8 mouse cellular contexts compared by ENCODE assay signal in genomic region chr2:27425751-27426405, GRCm38 (mm10). TPM values are rescaled to one million over a fixed set of nuclear protein-coding genes. Genes with fewer than 3 reads are reported as not detected.
DNase-seq lines count a peak whose midpoint lies in the region; ATAC-seq lines count a peak whose summit lies in the region.

No protein-coding gene starts in this region.

- peak overlapping the region; percentile 64 for H3K9ac ChIP-seq in embryonic facial prominence, embryonic 15.5 days
- peak overlapping the region; percentile 81 for H3K9ac ChIP-seq in hindbrain, embryonic 15.5 days
- H3K9ac ChIP-seq in liver, embryonic 15.5 days = peak overlapping the region; percentile 61

- H3K4me1 ChIP-seq in embryonic facial prominence, embryonic 15.5 days = peaks cover 52% of the 10 kb centered on the region
- H3K4me1 ChIP-seq in hindbrain, embryonic 15.5 days (replicated peaks) = peaks cover 53% of the 10 kb centered on the region
- peaks cover 47% of the 10 kb centered on the region for H3K4me1 ChIP-seq in liver, embryonic 15.5 days (replicated peaks)

- DNase-seq in adrenal gland, adult 2 months = peak; percentile 67
- DNase-seq in adrenal gland, adult 8-10 months = no peak
- peak; percentile 66 for DNase-seq in A20 (ENCODE audit: low read depth, low spot score)
- peak; percentile 59 for DNase-seq in retina, embryonic 14.5 days (ENCODE audit: low spot score)
- DNase-seq in left cerebral cortex, adult 18-20 months (ENCODE audit: low spot score in 2 of 2) = no peak

- H3K9me3 ChIP-seq in embryonic facial prominence, embryonic 15.5 days (replicated peaks) = no peaks in the 10 kb centered on the region
- H3K9me3 ChIP-seq in hindbrain, embryonic 15.5 days = no peaks in the 10 kb centered on the region
- H3K9me3 ChIP-seq in liver, embryonic 15.5 days (replicated peaks) = no peaks in the 10 kb centered on the region

- peak overlapping the region; percentile 97 for H3K4me2 ChIP-seq in embryonic facial prominence, embryonic 15.5 days (replicated peaks)
- H3K4me2 ChIP-seq in hindbrain, embryonic 15.5 days = peak overlapping the region; percentile 90
- H3K4me2 ChIP-seq in liver, embryonic 15.5 days = peak overlapping the region; percentile 99

- WGBS in embryonic facial prominence, embryonic 15.5 days = under 1% methylated on average over 55 of the region's 60 CpGs
- WGBS in hindbrain, embryonic 15.5 days = under 1% methylated on average over 58 of the region's 60 CpGs
- WGBS in liver, embryonic 15.5 days (ENCODE audit: insufficient replicate concordance) = under 1% methylated on average over 60 of the region's 60 CpGs

- H3K27me3 ChIP-seq in embryonic facial prominence, embryonic 15.5 days = no peaks in the 10 kb centered on the region
- no peaks in the 10 kb centered on the region for H3K27me3 ChIP-seq in hindbrain, embryonic 15.5 days
- peaks cover 52% of the 10 kb centered on the region for H3K27me3 ChIP-seq in liver, embryonic 15.5 days

- H3K36me3 ChIP-seq in embryonic facial prominence, embryonic 15.5 days = no peaks in the 10 kb centered on the region
- no peaks in the 10 kb centered on the region for H3K36me3 ChIP-seq in hindbrain, embryonic 15.5 days
- no peaks in the 10 kb centered on the region for H3K36me3 ChIP-seq in liver, embryonic 15.5 days (replicated peaks)

- ATAC-seq in embryonic facial prominence, embryonic 15.5 days (ENCODE audit: insufficient number of reproducible peaks, low FRiP score, low TSS enrichment, low read depth) = peak; percentile 9; the same call in 1 of the 2 replicates
- ATAC-seq in hindbrain, embryonic 15.5 days (ENCODE audit: low FRiP score, low read depth) = 0 out of 2 replicates have a peak, but pooled peaks have one; percentile 6
- no peak for ATAC-seq in liver, embryonic 15.5 days (ENCODE audit: insufficient read depth)

- peak overlapping the region; percentile 73 for H3K4me3 ChIP-seq in embryonic facial prominence, embryonic 15.5 days (replicated peaks)
- peak overlapping the region; percentile 68 for H3K4me3 ChIP-seq in hindbrain, embryonic 15.5 days
- H3K4me3 ChIP-seq in liver, embryonic 15.5 days (replicated peaks) = peak overlapping the region; percentile 74

- H3K27ac ChIP-seq in embryonic facial prominence, embryonic 15.5 days (replicated peaks) = peak overlapping the region; percentile 75; the same call in 1 of the 2 replicates
- H3K27ac ChIP-seq in hindbrain, embryonic 15.5 days (replicated peaks) = peak overlapping the region; percentile 66
- H3K27ac ChIP-seq in liver, embryonic 15.5 days (replicated peaks) = peak overlapping the region; percentile 78; the same call in 1 of the 2 replicates

RNA-seq across cellular contexts. Expression of gene Vav2, which starts 1.0 kb away (rescaled TPM):
- total RNA-seq in adrenal gland, adult 2 months (2021) = 10 to 100 TPM; 20.1 to 27.6 TPM
- 29.7 and 30.9 TPM in 2 replicates for polyA plus RNA-seq in adrenal gland, adult 2 months (2012; rRNA removed)
- 10 to 100 TPM; 23.4 to 55.4 (median 39.0) TPM for total RNA-seq in adrenal gland, adult 8-10 months (2022)
- polyA plus RNA-seq in embryonic facial prominence, embryonic 15.5 days (2015; fragmentation: Nextera tagmentation; extraction: Ambion mirVana) = 5.8 and 6.7 TPM in 2 replicates
- polyA plus RNA-seq in hindbrain, embryonic 15.5 days (2015; fragmentation: Nextera tagmentation; extraction: Ambion mirVana) = 14.3 and 15.6 TPM in 2 replicates
- polyA plus RNA-seq in liver, embryonic 15.5 days (2015; fragmentation: Nextera tagmentation; extraction: Ambion mirVana) = 4.7 and 5.8 TPM in 2 replicates
- total RNA-seq in left cerebral cortex, adult 18-20 months (2021) = 1 to 10 TPM; 7.9 to 9.8 TPM

RNA-seq across cellular contexts. Expression of gene Brd3os, which starts 16.2 kb away (rescaled TPM):
- 10 to 100 TPM in 1 of 2 experiments, 1 to 10 TPM in 1; 6.2 to 17.2 TPM for total RNA-seq in adrenal gland, adult 2 months (2021)
- 46.0 and 60.2 TPM in 2 replicates for polyA plus RNA-seq in adrenal gland, adult 2 months (2012; rRNA removed)
- total RNA-seq in adrenal gland, adult 8-10 months (2022) = 10 to 100 TPM in 3 of 4 experiments, 1 to 10 TPM in 1; 9.3 to 21.5 (median 15.3) TPM
- polyA plus RNA-seq in embryonic facial prominence, embryonic 15.5 days (2015; fragmentation: Nextera tagmentation; extraction: Ambion mirVana) = 16.4 and 17.0 TPM in 2 replicates
- polyA plus RNA-seq in hindbrain, embryonic 15.5 days (2015; fragmentation: Nextera tagmentation; extraction: Ambion mirVana) = 40.0 and 44.6 TPM in 2 replicates
- polyA plus RNA-seq in liver, embryonic 15.5 days (2015; fragmentation: Nextera tagmentation; extraction: Ambion mirVana) = 0.48 and 0.50 TPM in 2 replicates
- 10 to 100 TPM; 27.8 to 28.3 TPM for total RNA-seq in left cerebral cortex, adult 18-20 months (2021)

Comparison
In these comparisons a context has a peak if more than half of its experiments do, and no peak if none do; other contexts are left out.
1. DNase-seq: peak in adrenal gland, adult 2 months (single experiment), A20 (single experiment) and retina, embryonic 14.5 days (single experiment); none in adrenal gland, adult 8-10 months (single experiment) and left cerebral cortex, adult 18-20 months (0 of 2).
2. RNA of gene Brd3os, which starts 16.2 kb away (polyA plus RNA-seq): 46.0 to 60.2 TPM in adrenal gland, adult 2 months, 40.0 to 44.6 TPM in hindbrain, embryonic 15.5 days and 16.4 to 17.0 TPM in embryonic facial prominence, embryonic 15.5 days; 0.48 to 0.50 TPM in liver, embryonic 15.5 days; every median in the first group is over 10 times any median in the second.
3. Peak in every context shown above with its lines, with median percentiles within 50 percentile points of each other: H3K27ac ChIP-seq, H3K4me2 ChIP-seq, H3K4me3 ChIP-seq and H3K9ac ChIP-seq.